Mouse (Mus musculus) G1E (cell line): Measurements from ENCODE around the gene Inmt. TPM values are rescaled to one million over a fixed set of nuclear protein-coding genes. Genes with fewer than 3 reads are reported as not detected.

Source experiments
- ATAC-seq: 2 replicates; pipeline ENCODE4 v1.8.0; 2016; ENCODE audit warnings: mild to moderate bottlenecking; ENCODE audit not compliant: insufficient number of reproducible peaks, poor library complexity, low FRiP score, severe bottlenecking; ENCODE audit errors: extremely low read depth
- DNase-seq: peaks from one replicate; pipeline ENCODE4 v3.0.0; 2012; ENCODE audit warnings: low spot score
- H3K27me3 ChIP-seq: 2 replicates; pipeline ENCODE4 v1.6.1; 2012; ENCODE audit warnings: mild to moderate bottlenecking, low read length, inconsistent platforms; ENCODE audit not compliant: insufficient read depth
- H3K36me3 ChIP-seq: replicated peaks from 2 replicates; pipeline ENCODE3; 2012; ENCODE audit warnings: mild to moderate bottlenecking, inconsistent platforms
- H3K4me1 ChIP-seq: 2 replicates; pipeline ENCODE4 v1.6.1; 2012; ENCODE audit warnings: low read depth, low read length, inconsistent platforms, mixed read lengths; ENCODE audit not compliant: insufficient read depth
- H3K4me3 ChIP-seq: 2 replicates; pipeline ENCODE4 v1.5.1; 2012; ENCODE audit warnings: low read depth, mild to moderate bottlenecking, inconsistent platforms, low read length, moderate library complexity, mixed read lengths
- H3K9me3 ChIP-seq: replicated peaks from 2 replicates; pipeline ENCODE4 v1.6.1; 2012; ENCODE audit warnings: inconsistent platforms
- CTCF ChIP-seq: IDR thresholded peaks from 2 replicates; pipeline ENCODE4 v1.5.1; 2012; ENCODE audit warnings: low read depth, low read length, inconsistent platforms, mixed read lengths
- GATA1 ChIP-seq: IDR thresholded peaks from 2 replicates; pipeline ENCODE4 v1.6.1; 2012; ENCODE audit warnings: borderline replicate concordance, low read length, inconsistent platforms, mixed read lengths
- GATA2 ChIP-seq: IDR thresholded peaks from 2 replicates; pipeline ENCODE4 v1.6.1; 2012; ENCODE audit warnings: low read depth, low read length, inconsistent platforms, borderline replicate concordance
- POLR2AphosphoS5 ChIP-seq: IDR thresholded peaks from 2 replicates; pipeline ENCODE4 v1.6.1; 2012; ENCODE audit warnings: low read depth, low read length, inconsistent platforms; ENCODE audit not compliant: insufficient replicate concordance
- TAL1 ChIP-seq: conservative IDR thresholded peaks from 2 replicates; pipeline ENCODE4 v1.6.1; 2012; ENCODE audit warnings: low read depth, low read length, inconsistent platforms, mixed read lengths
- polyA plus RNA-seq: library from polyadenylated mRNA; stranded (reverse); fragments of >175 nt; gene quantifications from 2 replicates; pipeline ENCODE4 v1.2.3, GENCODE M21; 2012
- total RNA-seq, 2 experiments: library from RNA; stranded (forward) in 1 of 2; stranded (reverse) in 1 of 2; fragments of 200-1000 nt in 1 of 2; fragments of >200 nt in 1 of 2; fragmentation: Nextera tagmentation in 1 of 2; gene quantifications; 2 replicates each; pipeline ENCODE4 v1.2.3; 2014 to 2017

Gene Inmt
- total and polyA plus RNA-seq, 3 experiments = not detected

DNA sequence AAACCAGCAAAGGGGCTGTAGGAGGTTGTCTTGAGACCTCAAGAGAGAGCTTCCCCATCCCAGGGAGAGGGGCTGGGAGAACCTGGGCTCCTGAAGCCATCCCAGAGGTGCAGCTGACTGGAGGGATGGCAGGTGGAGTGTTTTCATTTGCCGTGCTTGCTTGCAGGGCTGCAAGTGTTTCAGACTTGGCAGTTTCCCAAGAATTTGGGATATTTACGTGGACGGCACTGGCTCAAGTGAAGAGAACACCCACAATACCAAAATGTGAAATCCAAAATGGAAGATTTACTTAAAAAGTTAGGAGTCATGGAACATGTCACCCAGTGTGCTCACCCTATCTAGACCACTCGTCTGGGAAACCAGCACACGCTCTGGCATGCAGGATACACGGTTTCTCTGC lies 44.2 kb downstream of the Inmt start:
- Histone ChIP-seq H3K27me3 (peaks cover 4% of the 10 kb centered on the region; the same call in 1 of the 2 replicates), H3K9me3 (no peaks in the 10 kb centered on the region), H3K36me3 (no peaks in the 10 kb centered on the region), H3K4me3 (no peak overlapping the region), H3K4me1 (no peaks in the 10 kb centered on the region)
- ATAC-seq (no peak), DNase-seq (no peak)
- no peak for TF ChIP-seq GATA1
- no peak for TF ChIP-seq GATA2
- no peak for TF ChIP-seq POLR2AphosphoS5
- TF ChIP-seq TAL1 = no peak
- TF ChIP-seq CTCF = no peak

DNA sequence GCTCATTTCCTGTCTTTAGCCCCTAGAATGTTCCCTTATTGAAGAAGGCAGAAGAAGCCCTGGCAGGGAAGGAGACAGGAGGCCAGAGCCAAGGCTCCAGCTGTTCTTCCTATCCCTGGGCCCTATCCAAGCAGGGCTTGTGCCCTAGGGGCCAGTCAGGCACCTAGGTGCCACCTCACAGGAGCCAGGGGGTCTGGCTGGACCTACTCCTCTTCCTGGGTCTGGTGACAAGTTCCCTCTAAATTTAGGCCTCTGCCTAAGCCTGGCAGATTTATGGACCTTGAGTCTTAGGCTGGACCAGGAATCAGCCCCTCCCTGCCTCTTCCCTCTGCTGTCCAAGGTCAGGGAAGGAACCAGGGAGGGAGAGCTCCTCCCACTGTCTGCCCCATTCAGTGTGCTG lies 46.5 kb downstream of the Inmt start:
- H3K4me3 ChIP-seq = no peak overlapping the region
- ATAC-seq (no peak), DNase-seq (no peak)
- H3K36me3 ChIP-seq = no peaks in the 10 kb centered on the region
- H3K27me3 ChIP-seq = peaks cover 4% of the 10 kb centered on the region; the same call in 1 of the 2 replicates
- no peaks in the 10 kb centered on the region for H3K9me3 ChIP-seq
- no peaks in the 10 kb centered on the region for H3K4me1 ChIP-seq
- TF ChIP-seq GATA1 = no peak
- TF ChIP-seq GATA2 = no peak
- no peak for TF ChIP-seq POLR2AphosphoS5
- TF ChIP-seq CTCF = no peak
- TF ChIP-seq TAL1 = no peak

DNA sequence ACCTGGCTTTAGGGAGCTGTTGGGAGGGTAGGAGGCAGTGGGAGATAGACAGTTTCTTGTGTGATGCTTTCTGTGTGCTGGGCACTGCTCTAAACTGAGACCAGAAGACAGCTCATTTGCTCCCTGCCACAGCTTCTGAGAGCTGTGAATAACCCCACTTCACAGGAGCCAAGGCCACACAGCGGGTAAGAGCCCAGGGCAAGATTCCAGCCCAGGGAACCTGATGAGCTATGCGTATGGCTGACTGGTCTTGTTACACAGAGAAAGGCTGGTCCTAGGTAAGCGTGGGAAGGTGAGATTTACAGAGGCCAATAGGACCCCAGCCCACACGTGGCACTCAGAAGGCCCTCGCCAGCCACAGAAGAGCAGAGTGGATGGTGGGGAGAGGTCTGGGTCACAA lies 48.3 kb downstream of the Inmt start:
- H3K36me3 ChIP-seq = no peaks in the 10 kb centered on the region
- H3K4me3 ChIP-seq = no peak overlapping the region
- DNase-seq (no peak), ATAC-seq (no peak)
- no peaks in the 10 kb centered on the region; the same call in 1 of the 2 replicates for H3K27me3 ChIP-seq
- no peaks in the 10 kb centered on the region for H3K4me1 ChIP-seq
- H3K9me3 ChIP-seq = no peaks in the 10 kb centered on the region
- no peak for TF ChIP-seq TAL1
- TF ChIP-seq CTCF = no peak
- TF ChIP-seq GATA1 = no peak
- TF ChIP-seq GATA2 = no peak

DNA sequence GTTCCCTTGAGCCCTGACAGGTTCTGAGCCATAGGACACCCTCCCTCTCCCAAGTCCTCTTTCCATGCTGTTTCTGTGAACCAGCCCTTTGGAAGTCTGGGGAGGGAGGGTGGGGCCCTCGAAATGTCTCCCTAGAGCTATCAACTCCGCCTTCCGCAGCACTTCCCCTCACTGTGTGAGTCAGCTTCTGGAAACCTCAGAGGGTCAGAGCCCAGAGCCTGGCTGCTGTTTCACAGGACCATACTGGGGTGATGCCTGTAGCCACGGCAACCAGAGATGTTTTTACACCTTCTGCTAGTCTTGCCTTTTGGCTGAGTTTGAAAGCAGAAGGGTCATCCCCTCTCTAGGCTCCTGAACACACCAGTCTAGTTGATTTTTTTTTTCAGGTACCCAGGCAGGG lies 51.8 kb downstream of the Inmt start:
- no peaks in the 10 kb centered on the region for H3K36me3 ChIP-seq
- ATAC-seq (no peak), DNase-seq (no peak)
- no peak overlapping the region for H3K4me3 ChIP-seq
- H3K27me3 ChIP-seq = no peaks in the 10 kb centered on the region
- no peaks in the 10 kb centered on the region for H3K9me3 ChIP-seq
- no peak for TF ChIP-seq TAL1
- no peak for TF ChIP-seq CTCF
- no peak for TF ChIP-seq GATA2
- TF ChIP-seq GATA1 = no peak
- TF ChIP-seq POLR2AphosphoS5 = no peak
- no peaks in the 10 kb centered on the region for H3K4me1 ChIP-seq

Other genes starting within 250 kb of the Inmt start
- not detected in 2 replicates for gene Nod1, start 202.4 kb downstream of the Inmt start, total RNA-seq (2014; fragmentation: Nextera tagmentation)
- 0.06 and 0.11 TPM in 2 replicates for gene Nod1, start 202.4 kb downstream of the Inmt start, total RNA-seq (2017)
- 0.03 and 0.04 TPM in 2 replicates for gene Nod1, start 202.4 kb downstream of the Inmt start, polyA plus RNA-seq
- gene Ggct, start 182.1 kb downstream of the Inmt start, total RNA-seq (2014; fragmentation: Nextera tagmentation) = 7.4 and 15.5 TPM in 2 replicates
- 5.1 and 13.9 TPM in 2 replicates for gene Ggct, start 182.1 kb downstream of the Inmt start, total RNA-seq (2017)
- gene Ggct, start 182.1 kb downstream of the Inmt start, polyA plus RNA-seq = 10.8 and 13.9 TPM in 2 replicates
- 160 and 165 TPM in 2 replicates for gene Gars, start 137.0 kb downstream of the Inmt start, total RNA-seq (2014; fragmentation: Nextera tagmentation)
- gene Gars, start 137.0 kb downstream of the Inmt start, total RNA-seq (2017) = 146 and 147 TPM in 2 replicates
- 130 and 136 TPM in 2 replicates for gene Gars, start 137.0 kb downstream of the Inmt start, polyA plus RNA-seq
- not detected in 2 replicates for gene Crhr2, start 42.0 kb downstream of the Inmt start, total RNA-seq (2014; fragmentation: Nextera tagmentation)
- gene Crhr2, start 42.0 kb downstream of the Inmt start, total RNA-seq (2017) = 0.12 and 0.22 TPM in 2 replicates
- gene Crhr2, start 42.0 kb downstream of the Inmt start, polyA plus RNA-seq = not detected in 2 replicates
- gene Mindy4, start 28.3 kb upstream of the Inmt start, total RNA-seq (2014; fragmentation: Nextera tagmentation) = not detected in 2 replicates
- 0.05 and 0.17 TPM in 2 replicates for gene Mindy4, start 28.3 kb upstream of the Inmt start, total RNA-seq (2017)
- not detected in 2 replicates for gene Mindy4, start 28.3 kb upstream of the Inmt start, polyA plus RNA-seq
- gene Aqp1, start 161.4 kb upstream of the Inmt start, total RNA-seq (2014; fragmentation: Nextera tagmentation) = 50.3 TPM in 1 of 2 replicates, not detected in the other
- gene Aqp1, start 161.4 kb upstream of the Inmt start, total RNA-seq (2017) = not detected in 2 replicates
- not detected in 2 replicates for gene Aqp1, start 161.4 kb upstream of the Inmt start, polyA plus RNA-seq
- gene Ghrhr, start 201.3 kb upstream of the Inmt start, total RNA-seq (2014; fragmentation: Nextera tagmentation) = not detected in 2 replicates
- gene Ghrhr, start 201.3 kb upstream of the Inmt start, total RNA-seq (2017) = 0.06 and 0.11 TPM in 2 replicates
- gene Ghrhr, start 201.3 kb upstream of the Inmt start, polyA plus RNA-seq = not detected in 2 replicates